Mouse (Mus musculus) stomach, embryonic 15.5 days (tissue): ENCODE measurements around the gene Antxr1. TPM values are rescaled to one million over a fixed set of nuclear protein-coding genes. Genes with fewer than 3 reads are reported as not detected.

Source experiments
- ATAC-seq: fragments of 200-750 bp; cut with Nextera tagmentation; 2 replicates; pipeline ENCODE4 v1.8.0; 2017; ENCODE audit warnings: low read depth, moderate number of reproducible peaks, moderate TSS enrichment; ENCODE audit not compliant: insufficient read depth, low FRiP score
- H3K27ac ChIP-seq: fragments of 300-500 bp; sonication (generic); 2 replicates; pipeline ENCODE4 v1.5.1; 2015; ENCODE audit warnings: mild to moderate bottlenecking, inconsistent platforms
- H3K27me3 ChIP-seq: fragments of 300-500 bp; sonication (generic); replicated peaks from 2 replicates; pipeline ENCODE4 v1.6.1; 2015; ENCODE audit warnings: inconsistent platforms
- H3K36me3 ChIP-seq: fragments of 300-500 bp; sonication (generic); 2 replicates; pipeline ENCODE4 v1.6.1; 2015; ENCODE audit warnings: inconsistent platforms
- H3K4me1 ChIP-seq: fragments of 300-500 bp; sonication (generic); 2 replicates; pipeline ENCODE4 v1.6.1; 2015; ENCODE audit warnings: inconsistent platforms
- H3K4me2 ChIP-seq: fragments of 300-500 bp; sonication (generic); 2 replicates; pipeline ENCODE4 v1.6.1; 2015; ENCODE audit warnings: mild to moderate bottlenecking, inconsistent platforms
- H3K4me3 ChIP-seq: fragments of 300-500 bp; sonication (generic); replicated peaks from 2 replicates; pipeline ENCODE4 v1.5.1; 2015; ENCODE audit warnings: inconsistent platforms
- H3K9ac ChIP-seq: fragments of 300-500 bp; sonication (generic); 2 replicates; pipeline ENCODE4 v1.6.1; 2015; ENCODE audit warnings: inconsistent platforms
- H3K9me3 ChIP-seq: fragments of 300-500 bp; sonication (generic); 2 replicates; pipeline ENCODE4 v1.6.1; 2016; ENCODE audit warnings: inconsistent platforms
- WGBS: fragments of 180-500 bp; shearing (Covaris S2); methylation state at CpG from one replicate; pipeline ENCODE4 v1.1.7; 2015; 5-methylcytosine and 5-hydroxymethylcytosine counted together
- polyA plus RNA-seq: library from polyadenylated mRNA; unstranded; fragments of >200 nt; fragmentation: Nextera tagmentation; extraction: Ambion mirVana; gene quantifications from 2 replicates; pipeline ENCODE4 v1.2.1, GENCODE M21; 2015

Antxr1 gene
- polyA plus RNA-seq, 1 experiment from 2014 or later: 8.0 TPM

DNA sequence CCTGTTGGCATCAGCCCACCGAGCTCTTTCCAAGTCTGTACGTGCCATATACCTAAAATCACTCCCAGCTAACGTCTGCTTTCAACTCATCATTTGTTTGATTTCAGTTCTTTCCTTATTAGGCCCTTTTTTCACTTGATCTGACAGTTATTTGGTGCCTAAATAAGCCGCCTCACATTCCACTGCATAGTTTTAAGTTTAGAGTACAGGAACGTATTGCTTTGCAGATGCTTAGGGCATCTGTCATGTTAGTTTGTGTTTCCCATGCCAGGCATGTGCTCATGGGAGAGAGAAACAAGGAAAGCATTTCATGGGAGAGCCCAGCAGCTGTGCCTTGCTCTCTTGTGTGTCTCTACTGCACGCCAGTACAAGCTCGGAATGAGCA, 50.3 kb downstream of the Antxr1 start:
- no peak overlapping the region for H3K4me2 ChIP-seq
- no peaks in the 10 kb centered on the region for H3K27me3 ChIP-seq
- peaks cover 11% of the 10 kb centered on the region for H3K4me1 ChIP-seq
- peak overlapping the region; percentile 60 for H3K27ac ChIP-seq
- no peak overlapping the region for H3K9ac ChIP-seq
- H3K9me3 ChIP-seq: no peaks in the 10 kb centered on the region
- no peaks in the 10 kb centered on the region; the same call in 1 of the 2 replicates for H3K36me3 ChIP-seq
- 0 out of 2 replicates have a peak, but pooled peaks have one; percentile 32 for ATAC-seq
- 53% methylated on average over 7 of the region's 7 CpGs for WGBS
- no peak overlapping the region for H3K4me3 ChIP-seq

DNA sequence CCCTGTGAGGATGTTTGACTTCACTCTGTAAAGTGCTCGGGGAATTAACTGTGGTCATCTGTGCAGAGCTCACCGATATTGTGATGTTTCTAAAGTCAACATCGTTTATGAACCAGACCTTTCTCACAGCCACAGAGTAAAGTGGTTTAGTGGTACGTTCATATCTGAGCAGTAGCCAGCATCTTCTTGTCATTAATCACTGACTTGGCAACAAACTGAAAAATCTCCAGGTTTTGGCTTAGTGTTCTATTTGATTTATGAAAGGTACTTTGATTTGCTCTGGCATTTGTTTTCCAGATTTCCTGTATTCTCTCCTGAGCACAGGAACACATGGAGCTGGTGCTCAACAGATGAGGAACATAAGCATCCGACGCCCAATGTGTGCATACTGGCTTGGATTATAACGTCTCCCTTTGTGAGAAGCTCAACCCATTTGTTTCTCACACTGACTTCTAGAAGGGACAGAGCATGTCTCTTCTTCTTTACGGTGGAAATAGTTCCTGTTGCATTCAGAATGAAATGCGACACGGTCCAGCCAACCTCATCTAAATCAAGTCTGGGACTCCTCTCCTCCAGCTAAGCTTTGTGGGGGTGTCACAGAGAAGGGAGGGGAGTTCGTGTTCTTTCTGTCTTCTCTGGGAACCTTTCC, 50.8 kb downstream of the Antxr1 start:
- ATAC-seq: 0 out of 2 replicates have a peak, but pooled peaks have one; percentile 29
- peak overlapping the region; percentile 60 for H3K27ac ChIP-seq
- no peaks in the 10 kb centered on the region; the same call in 1 of the 2 replicates for H3K36me3 ChIP-seq
- no peaks in the 10 kb centered on the region for H3K27me3 ChIP-seq
- H3K9ac ChIP-seq: no peak overlapping the region
- H3K4me3 ChIP-seq: no peak overlapping the region
- H3K4me1 ChIP-seq: peaks cover 11% of the 10 kb centered on the region
- 48% methylated on average over 11 of the region's 11 CpGs for WGBS
- no peak overlapping the region for H3K4me2 ChIP-seq
- H3K9me3 ChIP-seq: no peaks in the 10 kb centered on the region

DNA sequence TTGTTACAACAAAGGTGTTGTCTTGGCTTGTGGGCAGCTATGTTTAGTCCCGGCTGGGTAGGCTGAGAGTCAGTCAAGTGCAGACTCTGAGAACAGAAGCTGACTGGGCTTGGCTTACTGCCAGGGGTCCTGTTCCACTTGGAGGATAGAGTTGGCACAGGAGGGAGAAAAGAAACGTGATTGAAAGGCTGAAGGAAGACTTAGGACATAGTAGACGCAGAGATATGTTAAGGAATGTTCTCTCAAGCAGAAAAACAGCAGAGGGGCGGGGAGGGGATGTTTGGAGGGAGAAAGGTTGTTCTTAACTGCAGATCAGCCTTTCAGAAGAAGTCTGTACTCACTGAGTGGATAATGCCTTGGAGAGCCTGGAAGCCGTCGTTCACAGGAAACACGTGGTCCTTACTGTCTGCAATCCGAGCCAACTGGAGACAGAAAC, 53.3 kb downstream of the Antxr1 start:
- 24% methylated on average over 8 of the region's 8 CpGs for WGBS
- Histone ChIP-seq H3K27me3 (no peaks in the 10 kb centered on the region), H3K9ac (no peak overlapping the region)

GRCm38 (mm10) chr6:87281771-87282170, 53.9 kb downstream of the Antxr1 start:
- peaks cover 22% of the 10 kb centered on the region for H3K4me1 ChIP-seq
- no peaks in the 10 kb centered on the region; the same call in 1 of the 2 replicates for H3K36me3 ChIP-seq
- H3K9ac ChIP-seq: no peak overlapping the region
- H3K4me3 ChIP-seq: no peak overlapping the region
- H3K27ac ChIP-seq: no peak overlapping the region
- H3K27me3 ChIP-seq: no peaks in the 10 kb centered on the region
- 88% methylated on average over 4 of the region's 4 CpGs for WGBS
- H3K9me3 ChIP-seq: no peaks in the 10 kb centered on the region
- ATAC-seq: no peak
- no peak overlapping the region for H3K4me2 ChIP-seq

More for the DNA sequence above, 53.3 kb downstream of the Antxr1 start:
- 0 out of 2 replicates have a peak overlapping the region, but pooled peaks have one; percentile 26 for H3K27ac ChIP-seq
- H3K9me3 ChIP-seq: no peaks in the 10 kb centered on the region
- H3K4me3 ChIP-seq: no peak overlapping the region
- no peaks in the 10 kb centered on the region; the same call in 1 of the 2 replicates for H3K36me3 ChIP-seq
- no peak overlapping the region for H3K4me2 ChIP-seq
- ATAC-seq: no peak
- peaks cover 16% of the 10 kb centered on the region for H3K4me1 ChIP-seq

GRCm38 (mm10) chr6:87278151-87278550, 57.5 kb downstream of the Antxr1 start:
- Histone ChIP-seq H3K4me3 (no peak overlapping the region), H3K9me3 (no peaks in the 10 kb centered on the region), H3K9ac (no peak overlapping the region), H3K4me1 (peaks cover 25% of the 10 kb centered on the region), H3K27ac (no peak overlapping the region), H3K36me3 (peaks cover 9% of the 10 kb centered on the region), H3K4me2 (no peak overlapping the region), H3K27me3 (no peaks in the 10 kb centered on the region)
- WGBS: 65% methylated on average over 5 of the region's 5 CpGs
- ATAC-seq: no peak

DNA sequence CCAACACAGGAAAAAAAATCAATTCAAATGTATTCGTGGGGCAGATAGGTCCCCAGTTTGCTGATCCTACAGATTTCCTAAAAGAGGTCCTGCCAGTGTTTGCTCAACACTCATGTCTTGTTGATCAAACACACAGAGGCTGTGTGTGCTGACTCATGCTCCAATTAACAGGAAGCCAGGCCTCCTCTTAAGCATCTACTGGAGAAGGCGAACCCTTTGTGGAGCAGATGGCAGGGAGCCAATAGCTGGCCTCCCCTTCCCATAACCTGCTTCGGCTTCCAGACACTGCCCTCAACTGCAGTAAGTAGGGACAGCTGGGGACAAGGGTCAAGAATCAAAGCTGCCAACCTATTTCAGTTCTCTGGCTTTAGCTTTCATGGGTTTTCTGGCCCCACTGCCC, 58.1 kb downstream of the Antxr1 start:
- 21% methylated on average over 3 of the region's 3 CpGs for WGBS
- H3K4me2 ChIP-seq: no peak overlapping the region
- ATAC-seq: peak; percentile 78

GRCm38 (mm10) chr6:87276941-87277340, 58.7 kb downstream of the Antxr1 start:
- H3K27me3 ChIP-seq: no peaks in the 10 kb centered on the region
- H3K4me2 ChIP-seq: no peak overlapping the region
- peaks cover 25% of the 10 kb centered on the region for H3K4me1 ChIP-seq
- no peaks in the 10 kb centered on the region for H3K9me3 ChIP-seq
- no peak overlapping the region for H3K4me3 ChIP-seq
- H3K36me3 ChIP-seq: peaks cover 9% of the 10 kb centered on the region
- ATAC-seq: no peak
- H3K27ac ChIP-seq: peak overlapping the region; percentile 70
- H3K9ac ChIP-seq: no peak overlapping the region
- WGBS: 44% methylated on average over 7 of the region's 7 CpGs

More for the DNA sequence above, 58.1 kb downstream of the Antxr1 start:
- H3K9ac ChIP-seq: no peak overlapping the region
- H3K27ac ChIP-seq: peak overlapping the region; percentile 70
- peaks cover 9% of the 10 kb centered on the region for H3K36me3 ChIP-seq
- no peaks in the 10 kb centered on the region for H3K27me3 ChIP-seq
- H3K4me3 ChIP-seq: no peak overlapping the region
- H3K4me1 ChIP-seq: peaks cover 23% of the 10 kb centered on the region
- no peaks in the 10 kb centered on the region for H3K9me3 ChIP-seq

- no peak overlapping the region for H3K9ac ChIP-seq
- peaks cover 41% of the 10 kb centered on the region for H3K4me1 ChIP-seq
- no peak for ATAC-seq
- H3K27ac ChIP-seq: no peak overlapping the region
- H3K4me2 ChIP-seq: no peak overlapping the region
- no peaks in the 10 kb centered on the region for H3K9me3 ChIP-seq
- peaks cover 9% of the 10 kb centered on the region; the same call in 1 of the 2 replicates for H3K36me3 ChIP-seq
- WGBS: 93% methylated on average over 5 of the region's 5 CpGs
- no peaks in the 10 kb centered on the region for H3K27me3 ChIP-seq
- H3K4me3 ChIP-seq: no peak overlapping the region
These were observed 60.8 kb downstream of the Antxr1 start for GRCm38 (mm10) chr6:87274779-87275178.

DNA sequence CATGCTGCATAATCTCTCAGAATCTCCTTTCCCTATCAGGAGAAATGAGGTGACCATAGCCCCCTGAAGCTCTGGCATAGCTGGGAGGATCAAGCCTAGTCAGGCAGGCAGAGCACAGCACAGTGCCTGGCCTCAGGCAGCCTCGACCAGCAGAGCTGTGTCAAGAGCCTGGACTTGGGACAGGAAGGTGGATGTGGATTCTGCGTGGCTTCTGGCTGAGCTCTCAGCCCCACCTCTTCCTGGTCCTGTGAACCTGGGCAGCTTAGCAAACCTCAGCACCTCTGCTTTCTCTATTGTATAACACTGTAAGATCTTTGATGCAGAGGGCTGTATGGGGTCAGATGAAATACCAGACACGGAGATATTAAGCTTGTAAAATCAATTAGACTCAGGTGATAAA, 61.8 kb downstream of the Antxr1 start:
- 74% methylated on average over 3 of the region's 3 CpGs for WGBS
- H3K4me1 ChIP-seq: peaks cover 41% of the 10 kb centered on the region

GRCm38 (mm10) chr6:87273141-87273540, 62.5 kb downstream of the Antxr1 start:
- no peak for ATAC-seq
- no peak overlapping the region for H3K4me3 ChIP-seq
- H3K9me3 ChIP-seq: no peaks in the 10 kb centered on the region
- H3K4me1 ChIP-seq: peaks cover 41% of the 10 kb centered on the region
- no peak overlapping the region for H3K4me2 ChIP-seq
- H3K27ac ChIP-seq: no peak overlapping the region
- 71% methylated on average over 4 of the region's 4 CpGs for WGBS
- H3K9ac ChIP-seq: no peak overlapping the region
- peaks cover 9% of the 10 kb centered on the region; the same call in 1 of the 2 replicates for H3K36me3 ChIP-seq
- no peaks in the 10 kb centered on the region for H3K27me3 ChIP-seq

More for the DNA sequence above, 61.8 kb downstream of the Antxr1 start:
- no peak overlapping the region for H3K9ac ChIP-seq
- H3K27ac ChIP-seq: no peak overlapping the region
- peaks cover 9% of the 10 kb centered on the region; the same call in 1 of the 2 replicates for H3K36me3 ChIP-seq
- no peak overlapping the region for H3K4me2 ChIP-seq
- H3K9me3 ChIP-seq: no peaks in the 10 kb centered on the region
- no peak for ATAC-seq
- H3K4me3 ChIP-seq: no peak overlapping the region
- no peaks in the 10 kb centered on the region for H3K27me3 ChIP-seq

DNA sequence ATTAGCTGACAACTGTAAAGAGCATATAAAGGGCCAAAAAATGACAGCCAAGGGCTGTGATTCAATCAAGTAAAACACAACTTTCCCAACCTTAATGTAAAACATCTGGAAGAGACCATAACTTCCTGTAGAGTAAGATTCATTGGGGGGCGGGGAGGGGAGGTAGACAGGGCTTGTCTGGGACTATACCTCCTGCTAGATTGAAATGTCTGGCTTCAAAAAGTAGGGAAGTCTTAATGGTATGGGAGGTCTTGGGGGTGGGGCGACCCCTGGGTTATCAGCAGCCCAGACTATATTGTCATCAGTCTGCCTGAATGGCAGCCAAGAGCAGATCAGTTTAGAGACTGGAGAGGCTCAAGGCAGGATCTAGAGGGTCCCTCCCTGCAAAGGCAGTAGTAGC, 63.4 kb downstream of the Antxr1 start:
- Histone ChIP-seq H3K27me3 (no peaks in the 10 kb centered on the region), H3K4me1 (peaks cover 34% of the 10 kb centered on the region)
- ATAC-seq: no peak

DNA sequence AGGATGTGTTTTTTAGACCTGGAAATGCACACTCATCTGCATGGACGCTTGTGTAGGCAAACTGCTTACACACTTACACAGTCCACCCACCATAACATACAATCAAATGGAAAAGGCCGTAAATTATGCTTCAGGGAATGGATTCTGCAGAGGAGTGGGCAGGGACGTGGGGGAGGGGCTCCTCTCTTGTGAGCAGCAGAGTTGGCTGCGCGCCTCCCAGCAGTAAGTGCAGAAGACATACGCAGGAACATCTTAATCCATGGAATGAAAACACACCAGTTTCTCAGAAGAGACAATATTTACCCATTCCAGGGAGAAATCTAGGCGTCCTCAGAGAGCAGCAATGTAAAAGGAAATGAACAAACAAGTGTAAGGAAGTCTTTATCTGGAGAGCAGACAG, 65.2 kb downstream of the Antxr1 start:
- Histone ChIP-seq H3K27me3 (no peaks in the 10 kb centered on the region), H3K36me3 (peaks cover 9% of the 10 kb centered on the region; the same call in 1 of the 2 replicates), H3K4me2 (no peak overlapping the region), H3K9me3 (no peaks in the 10 kb centered on the region), H3K4me3 (no peak overlapping the region), H3K9ac (no peak overlapping the region), H3K4me1 (peaks cover 24% of the 10 kb centered on the region), H3K27ac (peak overlapping the region; percentile 63; the same call in 1 of the 2 replicates)
- 0 out of 2 replicates have a peak, but pooled peaks have one; percentile 22 for ATAC-seq
- WGBS: 14% methylated on average over 7 of the region's 7 CpGs

More for the DNA sequence above, 63.4 kb downstream of the Antxr1 start:
- Histone ChIP-seq H3K36me3 (peaks cover 9% of the 10 kb centered on the region; the same call in 1 of the 2 replicates), H3K9me3 (no peaks in the 10 kb centered on the region), H3K27ac (peak overlapping the region; percentile 63; the same call in 1 of the 2 replicates), H3K9ac (no peak overlapping the region), H3K4me3 (no peak overlapping the region), H3K4me2 (no peak overlapping the region)
- 73% methylated on average over 2 of the region's 2 CpGs for WGBS
